Mouse (Mus musculus) fat pad, adult 2 months (tissue): ENCODE results near the gene Tes3-ps.

Experiments
- DNase-seq: peaks from one replicate; pipeline ENCODE4 v3.0.0-alpha.2; 2011; ENCODE audit warnings: low read depth, low spot score; ENCODE audit errors: extremely low read depth

Gene Tes3-ps

GRCm38 (mm10) chr13:49485388-49485787 is 7.7 kb upstream of the Tes3-ps start:
- DNase-seq: no peak

- DNase-seq: no peak
Measured at GRCm38 (mm10) chr13:49504510-49504909, 11.4 kb downstream of the Tes3-ps start, which contains the start of gene Ecm2. Ecm2 (plus strand) TSS chr13:49504810.

- DNase-seq: no peak
Measured at GRCm38 (mm10) chr13:49505776-49506175, 12.7 kb downstream of the Tes3-ps start.

- DNase-seq: no peak
Measured at GRCm38 (mm10) chr13:49507176-49507575, 14.1 kb downstream of the Tes3-ps start.

- DNase-seq: no peak
Measured at GRCm38 (mm10) chr13:49518761-49519160, 25.6 kb downstream of the Tes3-ps start.

- DNase-seq: no peak
Measured at GRCm38 (mm10) chr13:49526235-49526634, 33.1 kb downstream of the Tes3-ps start.

- DNase-seq: no peak
Measured at GRCm38 (mm10) chr13:49530636-49531035, 37.5 kb downstream of the Tes3-ps start.

- no peak for DNase-seq
Measured at GRCm38 (mm10) chr13:49536946-49537345, 43.8 kb downstream of the Tes3-ps start.

- no peak for DNase-seq
Measured at GRCm38 (mm10) chr13:49538693-49539092, 45.6 kb downstream of the Tes3-ps start.

- DNase-seq: no peak
Measured at GRCm38 (mm10) chr13:49544279-49544678, 51.2 kb downstream of the Tes3-ps start, which contains the start of gene Aspn. Aspn (plus strand) TSS chr13:49544443.

GRCm38 (mm10) chr13:49545646-49546045 is 52.5 kb downstream of the Tes3-ps start:
- no peak for DNase-seq
